Mouse (Mus musculus) ES-Bruce4 (cell line): ENCODE data around the gene Dlgap1.

Experiments used
- CTCF ChIP-seq: IDR thresholded peaks from one replicate; pipeline ENCODE4 v1.8.1; 2011; ENCODE audit warnings: low read depth, low read length
- EP300 ChIP-seq: IDR thresholded peaks from 2 replicates; pipeline ENCODE4 v1.6.1; 2011; ENCODE audit warnings: low read depth, low read length; ENCODE audit not compliant: insufficient read depth

DNA sequence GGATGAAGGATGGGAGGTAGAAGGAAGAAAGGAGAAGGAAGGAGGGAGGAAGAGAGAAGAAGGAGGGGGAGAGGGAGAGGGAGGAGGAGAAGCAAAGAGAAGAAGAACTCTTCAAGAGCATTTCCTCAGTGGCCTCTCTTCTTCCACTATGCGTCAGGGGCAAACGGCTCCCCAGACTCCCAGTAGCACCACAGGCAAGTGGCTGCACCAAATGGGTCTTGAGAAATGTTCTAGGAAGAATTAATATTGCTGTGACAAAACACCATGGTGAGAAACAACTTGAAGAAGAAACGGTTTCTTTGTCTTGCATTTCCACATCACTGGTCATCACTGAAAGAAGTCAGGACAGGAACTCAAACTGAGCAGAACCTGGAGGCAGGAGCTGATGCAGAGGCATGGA, 766.5 kb downstream of the Dlgap1 start:
- TF ChIP-seq EP300 (no peak), CTCF (no peak)
